Mouse (Mus musculus) layer of hippocampus, postnatal 14 days (tissue): ENCODE results near the gene 3110021N24Rik. TPM values are rescaled to one million over a fixed set of nuclear protein-coding genes. Genes with fewer than 3 reads are reported as not detected.
"Not testable (repeated sequence)": the region's sequence is repeated elsewhere in the genome, so short reads cannot be mapped to it uniquely, and the experiment has no call there.

ENCODE experiments used
- DNase-seq, 2 experiments: peaks; one replicate each; pipeline ENCODE4 v3.0.0; 2021 to 2022; ENCODE audit warnings: low spot score in 2 of 2, mixed read lengths in 1 of 2
- long read RNA-seq, 2 experiments: library from polyadenylated mRNA; stranded (forward); transcript quantifications; one replicate each; pipeline ENCODE4 v2.0.0; 2021
- total RNA-seq, 2 experiments: library from RNA; stranded (reverse); gene quantifications; 2 replicates each; pipeline ENCODE4 v1.2.3; 2021

3110021N24Rik gene
- under 1 TPM; 0.69 to 0.94 TPM for total RNA-seq
- long read RNA-seq, experiment 1: 0 reads
- long read RNA-seq, experiment 2, partial matches to known transcripts: 0 of 1 reads
- long read RNA-seq, experiment 2, other reads (novel, unspliced or antisense): 1 of 1 reads

DNA sequence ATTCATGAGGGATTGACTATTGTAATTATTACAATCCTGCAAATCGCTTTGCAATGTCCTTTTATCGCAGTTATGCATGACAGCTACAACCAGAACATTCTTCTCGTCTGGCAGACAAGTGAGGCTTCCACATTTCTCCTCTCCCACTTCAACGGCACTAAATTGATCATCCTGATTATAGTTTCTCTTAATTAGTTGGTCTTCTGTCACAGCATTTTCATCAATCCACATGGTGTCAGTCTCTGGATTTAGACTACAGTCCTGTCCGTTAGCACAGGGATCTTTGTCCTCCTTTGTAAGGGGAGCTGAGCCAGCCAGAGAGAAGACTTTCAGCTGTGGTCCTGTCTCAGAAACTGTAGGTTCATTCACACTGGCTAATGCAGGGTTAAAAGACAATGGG is at the start of gene 3110021N24Rik:
Gene 3110021N24Rik, plus strand, starts transcription at position 301 of the 400 bp plus-strand sequence.
- DNase-seq: no peak

DNA sequence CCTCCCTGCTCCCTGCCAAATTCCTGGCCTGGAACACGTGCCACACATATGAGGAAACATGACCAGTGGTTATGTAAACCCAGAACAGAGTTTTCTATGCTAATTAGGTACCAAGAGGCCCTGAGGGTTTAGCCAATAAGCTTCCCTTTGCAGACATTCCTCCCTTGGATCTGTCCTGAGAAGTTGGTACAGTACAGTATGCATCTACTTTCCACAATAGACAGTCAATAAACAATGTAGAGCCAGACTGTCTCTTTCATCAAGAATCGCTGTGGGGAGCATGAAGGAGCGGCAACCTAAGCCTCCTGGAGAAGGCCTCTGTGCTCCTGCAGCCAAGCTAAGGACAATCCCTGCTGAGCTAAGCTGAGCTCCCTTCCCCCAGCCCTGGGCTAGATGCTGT is 33.3 kb upstream of the 3110021N24Rik start:
- DNase-seq: no peak

DNA sequence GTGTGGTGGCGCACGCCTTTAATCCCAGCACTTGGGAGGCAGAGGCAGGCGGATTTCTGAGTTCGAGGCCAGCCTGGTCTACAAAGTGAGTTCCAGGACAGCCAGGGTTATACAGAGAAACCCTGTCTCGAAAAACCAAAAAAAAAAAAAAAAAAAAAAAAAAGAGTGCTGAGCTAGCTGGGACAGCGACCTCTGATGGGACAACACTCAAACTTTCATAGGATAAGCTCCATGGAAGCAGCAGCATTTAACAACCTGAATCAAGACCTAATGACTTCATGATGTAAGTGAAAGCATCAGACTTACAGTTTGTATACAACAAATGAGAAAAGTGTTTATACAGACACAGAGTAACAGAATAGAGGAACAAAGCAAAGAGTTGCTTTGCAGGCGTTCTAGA is 32.4 kb upstream of the 3110021N24Rik start:
- not testable (repeated sequence) for DNase-seq

DNA sequence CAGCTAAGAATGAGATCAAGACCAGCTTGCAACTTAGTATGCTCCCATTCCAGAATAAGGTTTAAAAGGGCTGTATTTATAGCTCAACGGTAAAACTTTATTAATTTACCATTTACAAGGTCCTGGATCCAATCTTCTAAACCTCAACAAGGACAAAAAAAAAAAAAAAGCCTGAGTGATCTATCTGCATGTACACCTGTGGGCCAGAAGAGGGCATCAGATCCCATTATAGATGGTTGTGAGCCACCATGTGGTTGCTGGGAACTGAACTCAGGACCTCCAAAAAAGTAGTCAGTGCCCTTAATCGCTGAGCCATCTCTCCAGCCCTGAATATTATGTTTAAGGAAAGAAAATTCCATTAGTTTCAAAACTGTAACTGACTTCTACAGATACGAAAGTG is 29.0 kb upstream of the 3110021N24Rik start:
- DNase-seq: no peak

DNA sequence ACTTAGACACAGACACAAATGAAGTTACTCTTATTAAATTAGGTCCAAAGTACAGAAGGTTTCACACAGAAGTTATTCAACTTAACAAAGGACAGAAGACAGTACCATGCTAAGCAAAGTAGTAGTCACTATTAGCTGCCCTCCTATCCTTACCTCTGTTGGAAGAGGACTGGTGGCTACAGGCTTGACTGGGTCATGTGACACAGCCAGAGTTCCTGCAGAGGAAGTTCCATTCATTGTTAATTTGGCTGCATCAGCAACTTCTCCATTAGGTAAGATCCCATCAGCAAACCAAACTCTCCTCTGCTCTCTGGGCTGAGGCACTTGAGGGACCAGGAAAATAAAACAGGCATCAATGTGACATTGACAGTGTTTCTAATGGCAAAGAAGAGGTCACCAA is 28.0 kb upstream of the 3110021N24Rik start:
- DNase-seq: no peak

DNA sequence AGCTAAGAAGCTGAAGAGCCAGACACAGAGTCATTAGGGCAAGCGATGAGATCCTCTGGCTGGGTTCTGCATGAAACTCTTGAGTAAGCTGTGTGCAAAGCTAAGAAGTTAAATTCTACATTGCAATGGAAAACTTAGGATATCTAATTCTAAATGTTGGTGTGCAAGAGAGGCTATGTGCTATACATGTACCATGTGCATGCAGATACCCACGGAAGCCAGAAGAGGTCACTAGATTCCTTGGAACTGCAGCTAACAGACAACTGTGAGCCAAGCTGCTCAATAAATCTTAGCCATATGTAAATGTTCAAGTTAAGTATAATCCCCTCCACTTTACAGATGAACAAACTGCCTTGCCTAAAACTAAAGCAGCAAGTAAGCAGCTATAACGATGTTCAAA is 22.5 kb upstream of the 3110021N24Rik start:
- DNase-seq: peak in 1 of 2 experiments; percentile 20

DNA sequence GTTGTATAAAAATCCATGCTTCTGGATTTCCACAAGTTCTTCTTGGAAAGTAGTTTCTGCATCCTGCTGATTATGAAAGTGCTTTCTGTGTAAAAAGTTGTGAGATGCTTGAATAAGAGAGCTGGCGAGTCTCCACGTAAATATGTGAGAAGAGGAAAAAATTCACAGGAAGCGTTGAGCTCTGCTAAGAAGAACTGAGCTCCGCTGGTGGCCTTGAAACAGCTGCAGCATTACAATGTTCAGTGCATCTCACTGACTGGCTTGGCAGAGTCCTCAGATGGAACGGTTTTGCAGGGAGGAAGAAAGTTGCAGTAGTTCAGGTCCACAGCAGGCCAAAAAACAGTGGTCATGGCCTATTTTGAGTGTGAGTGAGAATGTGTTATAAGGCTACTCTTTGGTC is 11.2 kb upstream of the 3110021N24Rik start:
- no peak for DNase-seq

DNA sequence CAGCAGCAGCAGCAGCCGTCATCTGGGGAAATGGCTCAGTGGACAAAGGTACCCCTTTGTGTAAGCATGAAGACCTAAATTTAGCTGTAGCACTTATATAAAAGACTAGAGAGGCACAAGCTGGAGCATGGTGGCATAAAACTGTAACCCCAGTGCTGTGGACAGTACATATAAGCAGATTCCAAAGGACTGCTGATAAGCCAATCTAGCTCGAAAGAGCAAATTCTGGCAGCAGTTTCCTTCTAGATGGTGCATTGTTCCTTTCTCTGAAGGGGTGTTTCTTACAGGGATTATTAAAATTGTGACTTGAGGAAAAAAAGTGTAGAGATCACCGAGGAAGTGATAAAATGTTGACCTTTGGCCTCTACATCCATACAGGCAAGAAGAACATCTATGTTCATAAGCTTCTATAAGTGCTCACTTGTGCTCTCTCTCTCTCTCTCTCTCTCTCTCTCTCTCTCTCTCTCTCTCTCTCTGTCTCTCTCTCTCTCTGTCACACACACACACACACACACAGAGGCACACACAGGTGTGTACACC is 1.9 kb downstream of the 3110021N24Rik start:
- DNase-seq: no peak

DNA sequence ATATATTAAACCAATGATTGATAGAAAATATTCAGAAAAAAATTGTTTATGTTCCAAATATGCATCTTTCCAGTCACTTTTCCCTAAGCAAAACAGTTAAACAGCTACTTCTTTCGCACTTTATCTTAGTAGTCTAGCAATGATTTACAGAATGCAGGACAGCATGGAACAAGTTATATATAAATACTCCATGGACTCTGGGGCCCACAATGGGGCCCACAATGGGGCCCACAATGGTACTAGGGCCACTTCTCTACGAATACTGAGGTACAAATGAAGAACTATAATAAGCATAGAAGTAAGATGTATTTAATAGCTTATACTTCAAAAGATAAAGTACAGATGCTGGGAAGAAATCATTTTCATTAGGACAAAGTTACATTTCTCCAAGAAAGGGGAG is 4.7 kb downstream of the 3110021N24Rik start:
- DNase-seq: no peak

DNA sequence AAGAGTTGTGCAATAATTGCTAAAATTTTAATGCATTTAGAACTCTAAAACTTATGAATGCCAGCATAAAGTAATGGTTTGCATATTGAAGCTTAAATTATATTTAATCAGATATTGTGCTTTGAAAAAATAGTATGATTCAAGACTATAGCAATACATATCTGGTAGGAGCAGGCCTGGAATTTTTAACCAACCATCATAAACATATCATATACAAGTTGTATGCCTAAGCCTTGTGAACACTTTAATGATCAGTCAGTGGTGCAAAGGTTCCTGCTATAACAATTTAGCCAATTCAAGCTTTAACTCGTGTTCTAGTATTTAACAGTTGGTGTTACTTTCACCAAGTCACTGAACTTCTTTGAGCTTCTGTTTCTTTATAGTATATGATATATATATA is 11.0 kb downstream of the 3110021N24Rik start:
- no peak for DNase-seq

DNA sequence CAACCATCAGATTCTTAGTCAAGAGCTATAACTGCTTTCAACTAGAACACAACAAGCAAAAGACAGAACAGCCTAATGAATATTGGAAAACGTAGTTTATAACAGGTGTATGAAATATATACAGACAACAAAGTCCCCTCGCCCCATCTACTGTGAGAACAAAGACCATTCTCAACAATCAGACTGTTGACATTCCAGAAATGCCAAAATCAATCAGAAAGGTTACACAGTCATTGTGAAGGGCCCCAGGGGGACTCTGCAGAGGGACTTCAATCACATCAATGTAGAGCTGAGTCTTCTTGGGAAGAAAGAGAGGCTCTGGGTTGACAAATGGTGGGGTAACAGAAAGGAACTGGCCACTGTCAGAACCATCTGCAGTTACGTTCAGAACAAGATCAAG is 12.1 kb downstream of the 3110021N24Rik start:
- DNase-seq: no peak

DNA sequence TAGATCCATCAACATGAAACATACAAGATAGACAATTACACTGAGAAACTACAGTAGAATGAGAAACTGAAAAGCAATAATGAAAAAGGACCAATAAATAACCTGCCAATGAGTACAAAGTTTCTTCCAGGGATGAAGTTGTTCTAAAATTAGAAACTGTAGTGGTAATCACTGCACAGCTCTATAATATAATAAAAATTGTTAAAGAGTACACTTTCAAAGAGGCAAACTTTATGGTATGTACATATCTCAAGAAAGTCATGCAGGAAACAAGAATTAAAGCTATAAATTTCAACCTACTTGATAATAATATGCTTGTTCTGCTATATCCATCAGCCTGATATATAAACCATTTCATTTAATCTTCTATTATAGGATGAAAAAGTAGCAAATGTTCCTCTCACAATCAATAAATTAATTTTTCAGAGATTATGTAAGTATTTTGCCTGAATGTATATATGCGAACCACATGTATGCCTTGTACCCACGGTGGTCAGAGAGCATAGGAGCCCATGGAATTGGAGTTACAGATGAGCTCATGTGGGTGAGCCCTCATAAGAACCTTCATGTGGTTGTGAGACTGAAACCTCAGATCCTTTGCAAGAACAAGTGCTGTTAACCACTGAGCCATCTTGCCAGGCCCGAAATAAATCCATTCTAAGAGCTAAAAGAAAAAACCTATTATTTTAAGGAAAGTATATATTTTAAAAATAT is 26.9 kb downstream of the 3110021N24Rik start:
- no peak for DNase-seq

DNA sequence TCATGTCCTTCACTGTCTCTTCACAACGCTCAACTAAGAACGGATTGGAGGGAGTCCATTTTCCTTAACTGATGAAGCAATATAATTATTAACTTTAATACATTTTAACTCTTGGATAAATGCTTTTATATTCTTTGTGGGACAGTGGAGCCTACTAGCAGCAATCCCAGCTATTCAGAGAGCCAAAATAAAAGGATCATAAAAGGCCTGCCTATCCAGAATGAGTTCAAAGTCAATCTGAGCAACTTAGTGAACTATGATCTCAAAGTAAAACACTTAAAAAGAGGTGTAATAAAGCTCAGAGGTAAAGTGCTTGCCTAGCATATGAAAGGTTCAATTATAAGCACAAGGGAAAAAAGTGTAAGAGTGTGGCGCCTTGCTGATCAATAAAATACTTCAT is 40.1 kb downstream of the 3110021N24Rik start:
- DNase-seq: no peak

DNA sequence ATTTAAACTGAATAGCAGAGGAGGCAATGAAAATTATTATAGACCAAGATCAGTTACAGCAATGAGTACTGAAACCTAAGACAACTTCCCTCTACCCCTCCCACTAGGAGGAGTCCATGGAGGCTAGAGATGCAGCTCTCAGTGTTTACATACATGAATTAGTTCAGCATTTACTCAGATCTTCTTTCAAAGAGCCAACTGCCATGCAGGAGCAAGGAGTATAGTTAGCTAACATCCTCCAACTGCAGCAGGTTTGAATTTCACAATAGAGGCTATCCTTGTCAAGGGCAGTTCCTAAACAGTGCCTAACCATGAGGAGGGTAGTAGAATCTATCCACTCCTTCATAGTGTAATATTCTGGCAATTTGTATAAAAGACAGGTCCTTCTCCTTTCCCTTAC is 49.1 kb downstream of the 3110021N24Rik start:
- no peak for DNase-seq

DNA sequence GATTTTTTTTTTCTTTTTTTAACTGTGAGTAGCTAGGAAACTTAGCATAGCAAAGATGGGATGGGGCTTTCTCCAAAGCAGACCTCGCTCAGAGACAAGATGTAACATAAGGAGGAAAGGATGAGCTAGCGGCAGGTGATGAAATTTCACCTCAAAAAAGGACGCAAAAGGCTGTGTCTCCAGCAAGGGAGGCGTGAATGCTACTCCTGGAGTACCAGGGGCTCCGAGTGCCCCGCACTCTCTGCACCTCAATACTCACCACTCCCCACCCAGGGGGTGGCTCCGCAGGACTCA is 60.3 kb downstream of the 3110021N24Rik start:
- DNase-seq: no peak

DNA sequence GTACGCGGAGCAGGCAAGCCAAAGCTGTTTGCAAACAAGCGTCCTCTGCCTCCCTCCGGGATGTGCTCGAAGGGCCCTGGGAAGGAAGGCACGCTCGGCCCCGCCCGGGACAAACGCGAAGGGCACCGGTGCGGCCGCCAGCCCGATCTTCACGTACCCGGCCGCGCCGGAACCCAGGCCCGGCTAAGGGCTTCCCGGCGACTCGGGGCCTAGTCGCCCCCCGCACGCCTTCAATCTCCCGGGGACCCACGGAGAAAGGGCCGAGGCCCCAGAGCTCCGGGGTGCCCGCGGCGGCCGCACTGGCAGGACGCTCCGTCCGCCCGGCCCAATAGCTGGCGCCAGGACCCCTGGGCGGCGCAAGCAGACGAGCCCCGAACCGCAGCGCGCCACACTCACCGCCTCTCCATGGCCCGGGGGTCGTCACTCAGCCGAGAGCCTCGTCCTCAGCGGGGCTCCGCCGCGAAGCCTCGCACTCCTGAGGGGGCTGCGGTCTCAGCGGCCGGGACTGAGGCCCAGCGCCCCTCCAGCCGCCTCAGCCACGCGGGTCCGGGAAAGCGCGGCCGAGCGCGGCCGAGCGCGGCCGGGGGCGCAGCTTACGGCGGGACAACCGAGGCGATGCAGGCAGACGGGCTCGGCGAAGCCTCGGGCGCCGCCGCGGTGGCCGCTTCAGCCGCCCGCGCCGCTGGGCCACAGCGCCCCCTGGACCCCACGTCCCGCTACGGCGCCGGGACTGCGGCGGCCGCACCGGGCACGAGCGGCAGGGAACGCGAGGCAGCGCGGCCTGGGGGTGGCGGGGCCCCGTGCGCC is 60.8 kb downstream of the 3110021N24Rik start, which contains the start of gene Zfyve9:
Gene Zfyve9, minus strand, starts transcription at position 742 of the 807 bp plus-strand sequence.
- DNase-seq: peak; percentile 76 to 77

DNA sequence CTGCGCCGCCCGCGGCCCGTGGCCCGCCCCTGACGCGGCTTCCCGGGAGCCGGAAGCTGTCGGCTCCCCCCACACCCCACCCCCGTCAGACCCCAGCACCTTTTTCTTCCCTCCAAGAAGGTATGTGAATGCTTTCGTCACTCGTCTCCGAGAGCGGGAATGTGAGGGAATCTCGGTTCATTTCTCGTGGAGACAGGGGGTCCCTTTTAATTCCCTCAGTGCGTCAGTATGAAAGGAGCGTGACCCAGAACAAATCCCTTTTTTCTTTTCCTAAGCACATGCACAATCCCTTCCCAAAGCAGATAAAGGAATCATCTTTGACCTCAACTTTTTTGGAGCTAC is 61.4 kb downstream of the 3110021N24Rik start:
- no peak for DNase-seq

DNA sequence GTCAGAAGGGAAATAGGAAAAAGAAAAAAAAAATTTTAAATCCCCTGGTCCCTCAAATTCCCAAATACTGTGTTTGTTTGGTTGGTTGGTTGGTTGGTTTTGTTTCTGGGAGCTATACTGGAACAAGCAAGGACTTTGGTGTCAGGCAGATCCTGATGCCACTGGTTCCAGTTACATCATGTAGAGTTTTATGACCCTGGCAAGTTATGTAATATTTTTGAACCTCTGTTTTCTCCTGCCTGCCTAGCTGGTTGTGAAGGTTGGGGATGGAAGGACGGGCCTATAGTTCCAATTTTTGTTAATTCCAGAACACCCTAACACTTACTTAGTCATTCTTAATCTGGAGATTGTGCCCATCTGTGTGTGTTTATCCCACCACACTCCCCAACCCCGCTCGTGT is 62.1 kb downstream of the 3110021N24Rik start:
- no peak for DNase-seq

DNA sequence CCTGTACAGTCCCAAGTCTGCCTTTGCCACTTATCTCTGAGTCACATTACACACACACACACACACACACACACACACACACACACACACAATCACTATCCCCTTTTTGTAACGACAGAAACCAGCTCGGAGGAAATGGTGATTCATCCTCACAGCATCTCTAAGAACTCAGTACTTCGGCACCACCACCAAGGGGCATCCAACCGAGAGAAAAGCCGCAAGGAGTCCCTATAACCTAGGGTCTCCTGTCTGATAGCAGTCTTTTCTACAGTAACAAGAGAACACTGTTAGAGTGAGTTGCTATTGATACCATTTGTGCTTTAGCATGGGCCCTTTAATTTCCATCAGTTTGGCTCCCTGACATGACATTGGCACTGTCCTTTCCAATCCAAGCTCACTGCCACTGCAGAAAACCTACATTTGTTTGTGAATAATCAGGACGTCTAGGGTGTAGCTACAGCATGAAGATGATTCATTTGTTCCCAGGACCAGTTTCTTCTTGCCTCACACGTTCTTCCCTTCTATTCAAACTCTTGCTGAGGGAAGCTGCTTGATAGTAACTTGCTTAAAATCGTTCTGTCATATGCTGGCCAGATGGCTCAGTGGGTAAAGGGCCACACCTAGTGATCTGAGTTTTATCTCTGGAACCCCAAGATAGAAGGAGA is 63.1 kb downstream of the 3110021N24Rik start:
- DNase-seq: no peak

DNA sequence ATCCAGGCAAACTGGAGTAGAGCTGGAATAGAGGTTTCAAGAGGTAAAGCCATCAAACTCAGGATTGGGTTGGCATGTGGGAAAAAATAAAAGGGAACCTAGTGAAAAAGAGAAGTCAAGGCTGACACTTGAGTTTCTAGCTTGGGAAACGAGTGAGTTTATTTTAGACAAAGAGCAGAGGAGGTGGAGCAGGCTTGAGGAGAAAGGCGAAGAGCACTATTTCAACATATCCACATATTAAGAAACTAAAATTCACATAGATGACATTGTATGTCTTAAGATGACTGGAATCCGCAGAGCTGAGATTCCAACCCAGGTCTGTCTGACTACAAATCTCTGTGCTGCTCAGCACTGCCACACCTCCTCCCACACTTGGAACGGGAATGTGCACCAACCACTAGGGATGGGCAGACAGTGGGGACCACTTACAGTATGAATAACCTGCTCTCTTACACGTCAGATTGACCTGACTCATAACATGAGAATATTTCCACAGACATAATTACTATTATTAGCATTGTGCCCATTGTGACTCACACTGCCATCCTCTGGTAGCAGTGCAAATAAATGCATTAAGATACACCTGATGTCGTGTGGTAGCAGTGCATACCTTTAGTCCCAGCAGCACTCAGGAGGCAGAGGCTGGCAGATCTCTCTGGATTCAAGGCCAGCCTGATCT is 69.9 kb downstream of the 3110021N24Rik start:
- no peak for DNase-seq

DNA sequence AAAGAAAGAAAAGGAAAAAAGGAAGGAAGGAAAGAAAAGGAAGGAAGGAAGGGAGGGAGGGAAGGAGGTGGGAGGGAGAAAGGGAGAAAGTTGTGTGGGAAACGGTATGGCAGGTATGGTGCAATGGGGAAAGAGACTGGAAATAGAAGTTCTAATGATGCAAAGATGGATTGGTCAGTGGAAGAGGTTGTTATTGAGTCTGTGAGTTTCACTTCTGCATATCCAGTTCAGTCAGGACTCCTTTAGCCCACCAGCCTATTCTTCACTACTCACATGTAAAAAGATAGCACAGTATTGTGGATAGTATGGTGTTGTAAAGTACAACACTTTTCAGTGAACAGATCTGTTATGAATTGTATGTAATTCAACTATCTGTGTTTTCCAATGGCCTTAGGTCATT is 71.1 kb downstream of the 3110021N24Rik start:
- DNase-seq: no peak
